Mouse (Mus musculus) liver, adult (tissue): Measurements from ENCODE around the gene Defa21.
"Not testable (repeated sequence)": the region's sequence is repeated elsewhere in the genome, so short reads cannot be mapped to it uniquely, and the experiment has no call there.

ENCODE experiments used
- GATA4 ChIP-seq: IDR thresholded peaks from 2 replicates; pipeline ENCODE4 v1.6.1; 2014; ENCODE audit warnings: mild to moderate bottlenecking, low read length; ENCODE audit not compliant: insufficient replicate concordance

The Defa21 gene

GRCm38 (mm10) chr8:21025245-21025644 is at the start of gene Defa21:
Gene Defa21, plus strand, starts transcription at chr8:21025545.
- not testable (repeated sequence) for TF ChIP-seq GATA4

- TF ChIP-seq GATA4, result no peak
Observed at GRCm38 (mm10) chr8:20979846-20980245, 45.5 kb upstream of the Defa21 start.

GRCm38 (mm10) chr8:20996776-20997175 is 28.6 kb upstream of the Defa21 start:
- TF ChIP-seq GATA4, result no peak

- no peak for TF ChIP-seq GATA4
Observed at GRCm38 (mm10) chr8:20997291-20997690, 28.1 kb upstream of the Defa21 start.

- TF ChIP-seq GATA4, result no peak
Observed at GRCm38 (mm10) chr8:21001171-21001570, 24.2 kb upstream of the Defa21 start.

GRCm38 (mm10) chr8:21006801-21007200 is 18.5 kb upstream of the Defa21 start:
- no peak for TF ChIP-seq GATA4

GRCm38 (mm10) chr8:21054747-21055146 is 29.4 kb downstream of the Defa21 start, which contains the start of gene Defa23:
Gene Defa23, plus strand, starts transcription at chr8:21055047.
- not testable (repeated sequence) for TF ChIP-seq GATA4

- TF ChIP-seq GATA4, result not testable (repeated sequence)
Observed at GRCm38 (mm10) chr8:21064738-21065137, 39.4 kb downstream of the Defa21 start, which contains the start of gene Defa35. Gene Defa35, plus strand, starts transcription at chr8:21065038.
